Mouse (Mus musculus): ENCODE data around the gene Ikzf4.

DNA sequence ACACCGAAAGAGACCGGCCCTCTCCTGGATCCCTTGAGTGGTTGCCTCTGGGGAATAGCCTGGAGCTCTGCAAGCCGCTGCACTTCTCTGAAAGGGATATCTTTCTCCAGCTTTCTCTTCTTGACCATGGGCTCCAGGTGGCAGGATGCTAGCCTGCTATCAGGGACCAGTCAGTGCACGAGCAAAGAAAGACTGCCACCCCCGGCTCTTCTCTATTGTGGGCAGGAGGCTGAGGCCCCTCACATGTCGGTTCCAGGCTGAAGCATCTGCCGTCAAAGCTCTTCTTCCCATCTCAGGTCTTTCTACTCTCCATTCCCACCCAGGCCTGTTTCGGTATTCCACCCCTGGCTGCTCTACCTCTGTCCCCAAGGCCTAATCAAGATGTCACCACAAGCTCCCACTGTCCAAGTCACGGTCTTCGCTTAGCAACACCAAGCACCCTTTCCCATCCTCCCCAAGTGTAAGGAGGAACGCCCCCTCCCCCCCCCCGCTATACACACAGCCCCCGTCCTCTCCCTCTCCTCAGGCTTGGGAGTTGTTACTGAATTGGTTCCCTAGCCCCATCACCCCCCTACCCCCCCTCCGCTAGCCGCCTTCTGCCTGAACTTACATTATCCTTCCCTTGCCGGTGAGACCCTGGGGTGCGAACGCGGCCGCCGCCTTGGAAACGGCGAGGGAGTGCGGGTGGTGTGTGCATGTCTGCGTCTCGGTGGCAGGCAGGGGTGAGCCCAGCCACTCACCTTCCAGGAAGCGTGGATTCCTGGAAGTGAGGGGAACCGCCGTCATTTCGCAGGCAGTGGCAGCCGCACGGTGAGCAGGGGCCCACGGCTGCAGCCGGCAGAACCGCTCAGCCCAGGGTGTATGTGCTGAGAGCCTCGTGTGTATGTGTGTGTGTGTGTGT, at the start of gene Ikzf4:
- no peak for TF ChIP-seq POLR2A (IDR thresholded peaks at IDR 0.05; ENCODE audit: borderline replicate concordance, control insufficient read depth, low read depth, low read length)
- no peak for TF ChIP-seq CTCF (IDR thresholded peaks at IDR 0.05; ENCODE audit: control insufficient read depth, insufficient read depth, low read length)

Data from bone marrow, adult 2 months (tissue).